Comparison of ENCODE assay signal across 27 mouse cellular contexts in the genomic region with DNA sequence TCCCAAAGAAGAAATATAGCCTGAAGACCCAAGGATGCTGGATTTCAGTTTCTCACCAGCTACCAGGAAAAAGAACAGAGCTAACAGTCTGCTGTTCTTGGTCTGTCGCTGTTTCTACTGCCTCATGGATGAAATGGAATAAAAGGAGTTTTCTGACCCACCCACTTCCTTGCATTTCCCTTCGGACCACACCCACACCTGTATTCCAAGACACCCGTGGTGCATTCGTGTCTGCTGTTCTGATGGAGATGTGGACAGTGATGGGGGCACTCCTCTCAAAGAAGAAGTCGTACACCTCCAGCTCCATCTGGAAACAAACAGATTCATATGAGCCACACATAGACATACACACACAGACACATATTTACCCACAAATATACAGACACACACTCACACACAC. TPM values are rescaled to one million over a fixed set of nuclear protein-coding genes. Genes with fewer than 3 reads are reported as not detected.
"Had no signal": no experiment of that assay in that cellular context is flagged by ENCODE, and none has a peak within 500 bp of the region (broad histone marks: within the 10 kb centered on the region; RNA-seq: fewer than 3 reads in every experiment).

No protein-coding gene starts in this region.

- H3K9me3 ChIP-seq: heart, embryonic 13.5 days; heart, embryonic 15.5 days; hindbrain, embryonic 13.5 days; hindbrain, embryonic 15.5 days; kidney, embryonic 15.5 days; limb, embryonic 13.5 days; limb, embryonic 15.5 days; liver, embryonic 12.5 days had no signal

- ATAC-seq: hindbrain, postnatal 0 days; intestine, embryonic 16.5 days; liver, embryonic 12.5 days had no signal

- H3K4me1 ChIP-seq: heart, embryonic 13.5 days; heart, embryonic 15.5 days; hindbrain, embryonic 15.5 days; kidney, embryonic 15.5 days; limb, embryonic 13.5 days; limb, embryonic 15.5 days; liver, embryonic 12.5 days had no signal

- H3K4me3 ChIP-seq: heart, adult 2 months; heart, embryonic 13.5 days; heart, embryonic 15.5 days; hindbrain, embryonic 13.5 days; hindbrain, embryonic 15.5 days; kidney, embryonic 15.5 days; limb, embryonic 13.5 days; limb, embryonic 15.5 days; liver, embryonic 12.5 days had no signal

- DNase-seq: gastrocnemius, postnatal 14 days; gastrocnemius, postnatal 36 days; heart, adult 11 months; heart, adult 2 months; heart, postnatal 14 days; heart, postnatal 36 days; kidney, adult 11 months; kidney, adult 2 months; kidney, adult 9 months; kidney, postnatal 14 days; kidney, postnatal 36 days; layer of hippocampus, adult 9-11 months; layer of hippocampus, postnatal 36 days; left cerebral cortex, postnatal 4 days had no signal

- H3K27me3 ChIP-seq: heart, embryonic 13.5 days; heart, embryonic 15.5 days; hindbrain, embryonic 13.5 days; hindbrain, embryonic 15.5 days; kidney, embryonic 15.5 days; limb, embryonic 13.5 days; limb, embryonic 15.5 days; liver, embryonic 12.5 days had no signal

- H3K4me2 ChIP-seq: heart, embryonic 11.5 days; heart, embryonic 13.5 days; heart, embryonic 15.5 days; hindbrain, embryonic 13.5 days; hindbrain, embryonic 15.5 days; kidney, embryonic 15.5 days; limb, embryonic 13.5 days; limb, embryonic 15.5 days; liver, embryonic 12.5 days had no signal

- H3K27ac ChIP-seq: heart, adult 2 months; heart, embryonic 13.5 days; heart, embryonic 15.5 days; hindbrain, embryonic 13.5 days; hindbrain, embryonic 15.5 days; hindbrain, postnatal 0 days; kidney, embryonic 15.5 days; kidney, postnatal 0 days; limb, embryonic 13.5 days; limb, embryonic 15.5 days; liver, embryonic 12.5 days had no signal

- H3K36me3 ChIP-seq: heart, embryonic 15.5 days; hindbrain, embryonic 13.5 days; hindbrain, embryonic 15.5 days; limb, embryonic 15.5 days; liver, embryonic 12.5 days had no signal

- H3K9ac ChIP-seq: heart, embryonic 13.5 days; heart, embryonic 15.5 days; hindbrain, embryonic 13.5 days; hindbrain, embryonic 15.5 days; kidney, embryonic 15.5 days; limb, embryonic 13.5 days; limb, embryonic 15.5 days; liver, embryonic 12.5 days had no signal

RNA-seq across cellular contexts. Expression of gene Frem1, which starts 48.1 kb away (rescaled TPM):
- total RNA-seq: hematopoietic stem cell, adult 5-6 weeks had no signal
